Comparison of ENCODE assay signal across 10 mouse cellular contexts in the genomic region with DNA sequence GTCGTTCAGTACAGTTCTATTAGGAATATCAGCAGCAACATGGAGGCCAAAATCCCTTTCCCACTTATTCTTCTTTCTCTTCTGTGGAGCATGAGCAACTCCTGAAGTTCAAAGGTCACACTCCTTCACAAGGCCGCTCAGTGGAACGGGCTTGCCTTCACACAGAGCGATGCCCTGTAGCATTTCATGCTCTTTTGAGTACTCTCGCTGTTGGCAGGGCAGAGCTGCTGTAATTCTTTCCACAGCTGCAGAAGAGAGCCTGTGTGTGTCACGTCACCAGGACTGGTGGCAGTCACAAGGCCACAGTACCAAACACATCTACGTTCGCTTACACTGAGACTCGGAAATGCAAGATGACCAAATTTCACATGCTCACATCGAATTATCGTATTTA. TPM values are rescaled to one million over a fixed set of nuclear protein-coding genes. Genes with fewer than 3 reads are reported as not detected.
DNase-seq lines count a peak whose midpoint lies in the region; ATAC-seq and TF ChIP-seq lines count a peak whose summit lies in the region.
"Had no signal": no experiment of that assay in that cellular context is flagged by ENCODE, and none has a peak within 500 bp of the region (broad histone marks: within the 10 kb centered on the region; RNA-seq: fewer than 3 reads in every experiment).

No protein-coding gene starts in this region.

- TF ChIP-seq POLR2A in embryonic fibroblast, embryonic 13.5 days (IDR thresholded peaks at IDR 0.05; ENCODE audit: low read depth, low read length), result no peak

- no peaks in the 10 kb centered on the region for H3K27me3 ChIP-seq in heart, embryonic 15.5 days
- H3K27me3 ChIP-seq in lung, postnatal 0 days (replicated peaks; ENCODE audit: insufficient read depth, low read length), result no peaks in the 10 kb centered on the region
- H3K27me3 ChIP-seq in stomach, embryonic 15.5 days (replicated peaks), result no peaks in the 10 kb centered on the region
- H3K27me3 ChIP-seq: heart, embryonic 12.5 days had no signal

- no peak for TF ChIP-seq CTCF in lung, postnatal 0 days (IDR thresholded peaks at IDR 0.05)
- no peak for TF ChIP-seq CTCF in embryonic fibroblast, embryonic 13.5 days (IDR thresholded peaks at IDR 0.05; ENCODE audit: borderline replicate concordance, insufficient read depth, low read length)

- no peak for TF ChIP-seq EP300 in lung, postnatal 0 days (IDR thresholded peaks at IDR 0.05)

- ATAC-seq in heart, embryonic 15.5 days (replicated peaks; ENCODE audit: insufficient number of reproducible peaks, insufficient read depth, low FRiP score, low read depth), result no peak
- ATAC-seq in lung, postnatal 0 days, result peak; percentile 19; the same call in 1 of the 2 replicates
- no peak for ATAC-seq in stomach, embryonic 15.5 days (ENCODE audit: insufficient read depth, low FRiP score, low read depth)

- DNase-seq in heart, postnatal 10 days, result no peak
- peak; percentile 8 for DNase-seq in lung, postnatal 0 days (ENCODE audit: low spot score)
- no peak for DNase-seq in lung, postnatal 25 days (ENCODE audit: low spot score)
- no peak for DNase-seq in thymus, postnatal 25 days
- DNase-seq: cerebellum, adult 2 months had no signal

- no peak overlapping the region for H3K9ac ChIP-seq in heart, embryonic 15.5 days
- no peak overlapping the region for H3K9ac ChIP-seq in lung, postnatal 0 days (replicated peaks; ENCODE audit: low read depth)
- no peak overlapping the region for H3K9ac ChIP-seq in stomach, embryonic 15.5 days
- H3K9ac ChIP-seq: heart, embryonic 12.5 days had no signal

- H3K27ac ChIP-seq in heart, embryonic 15.5 days, result 0 out of 2 replicates have a peak overlapping the region, but pooled peaks have one; percentile 37
- H3K27ac ChIP-seq in lung, postnatal 0 days (ENCODE audit: low read length), result no peak overlapping the region
- peak overlapping the region; percentile 41 for H3K27ac ChIP-seq in embryonic fibroblast, embryonic 13.5 days (ENCODE audit: insufficient read depth, low read length)
- peak overlapping the region; percentile 62; the same call in 1 of the 2 replicates for H3K27ac ChIP-seq in stomach, embryonic 15.5 days

- H3K9me3 ChIP-seq in heart, embryonic 15.5 days (replicated peaks), result no peaks in the 10 kb centered on the region
- H3K9me3 ChIP-seq in lung, postnatal 0 days (ENCODE audit: low read length), result no peaks in the 10 kb centered on the region
- H3K9me3 ChIP-seq in stomach, embryonic 15.5 days, result no peaks in the 10 kb centered on the region
- H3K9me3 ChIP-seq: heart, embryonic 12.5 days had no signal

- WGBS in heart, embryonic 15.5 days, result 69% methylated on average over 11 of the region's 11 CpGs
- 66% methylated on average over 11 of the region's 11 CpGs for WGBS in lung, postnatal 0 days
- 58% methylated on average over 11 of the region's 11 CpGs for WGBS in stomach, embryonic 15.5 days

- no peak overlapping the region for H3K4me3 ChIP-seq in heart, embryonic 15.5 days
- H3K4me3 ChIP-seq in lung, postnatal 0 days (ENCODE audit: low read depth, low read length), result no peak overlapping the region
- H3K4me3 ChIP-seq in embryonic fibroblast, embryonic 13.5 days (ENCODE audit: insufficient read depth, low read length), result no peak overlapping the region
- H3K4me3 ChIP-seq in stomach, embryonic 15.5 days (replicated peaks), result no peak overlapping the region
- H3K4me3 ChIP-seq: heart, embryonic 12.5 days had no signal

- H3K36me3 ChIP-seq in heart, embryonic 15.5 days, result no peaks in the 10 kb centered on the region
- H3K36me3 ChIP-seq in lung, postnatal 0 days (ENCODE audit: insufficient read depth, low read length), result no peaks in the 10 kb centered on the region
- no peaks in the 10 kb centered on the region for H3K36me3 ChIP-seq in stomach, embryonic 15.5 days
- H3K36me3 ChIP-seq: heart, embryonic 12.5 days had no signal

- H3K4me1 ChIP-seq in heart, embryonic 15.5 days (replicated peaks), result peaks cover 12% of the 10 kb centered on the region; the same call in 1 of the 2 replicates
- H3K4me1 ChIP-seq in lung, postnatal 0 days (ENCODE audit: insufficient read depth, low read depth, low read length), result no peaks in the 10 kb centered on the region
- peaks cover 16% of the 10 kb centered on the region for H3K4me1 ChIP-seq in embryonic fibroblast, embryonic 13.5 days (ENCODE audit: control insufficient read depth, insufficient read depth, low read length)
- H3K4me1 ChIP-seq in stomach, embryonic 15.5 days, result peaks cover 13% of the 10 kb centered on the region

- H3K4me2 ChIP-seq in heart, embryonic 15.5 days, result no peak overlapping the region
- no peak overlapping the region for H3K4me2 ChIP-seq in lung, postnatal 0 days (replicated peaks; ENCODE audit: low read depth, low read length)
- H3K4me2 ChIP-seq in stomach, embryonic 15.5 days, result no peak overlapping the region
- H3K4me2 ChIP-seq: heart, embryonic 12.5 days had no signal

- intact Hi-C loops in heart, postnatal 10 days (cut with DNase I), result no loop called here

RNA-seq across cellular contexts. Expression of a gene that starts 21.2 kb away (rescaled TPM):
- polyA plus RNA-seq in heart, embryonic 15.5 days (2015; fragmentation: Nextera tagmentation; extraction: Ambion mirVana), result 0.92 and 0.99 TPM in 2 replicates
- under 1 TPM; 0.37 to 0.67 TPM for total RNA-seq in heart, postnatal 10 days (2021)
- 0.13 and 0.24 TPM in 2 replicates for polyA plus RNA-seq in lung, postnatal 0 days (2015; fragmentation: Nextera tagmentation; extraction: Ambion mirVana)
- 0.12 and 0.91 TPM in 2 replicates for polyA plus RNA-seq in embryonic fibroblast, embryonic 13.5 days (2011; ENCODE audit: insufficient read length, low read depth, missing spikeins)
- polyA plus RNA-seq in stomach, embryonic 15.5 days (2015; fragmentation: Nextera tagmentation; extraction: Ambion mirVana), result 2.9 and 3.3 TPM in 2 replicates
- polyA plus RNA-seq: small intestine, adult 2 months had no signal
